Mouse (Mus musculus): ENCODE measurements around the gene Gamt. TPM values are rescaled to one million over a fixed set of nuclear protein-coding genes. Genes with fewer than 3 reads are reported as not detected.

Gene Gamt
- 18.7 and 21.0 TPM in 2 replicates for polyA plus RNA-seq (2014; fragmentation: Nextera tagmentation; extraction: Ambion mirVana)

DNA sequence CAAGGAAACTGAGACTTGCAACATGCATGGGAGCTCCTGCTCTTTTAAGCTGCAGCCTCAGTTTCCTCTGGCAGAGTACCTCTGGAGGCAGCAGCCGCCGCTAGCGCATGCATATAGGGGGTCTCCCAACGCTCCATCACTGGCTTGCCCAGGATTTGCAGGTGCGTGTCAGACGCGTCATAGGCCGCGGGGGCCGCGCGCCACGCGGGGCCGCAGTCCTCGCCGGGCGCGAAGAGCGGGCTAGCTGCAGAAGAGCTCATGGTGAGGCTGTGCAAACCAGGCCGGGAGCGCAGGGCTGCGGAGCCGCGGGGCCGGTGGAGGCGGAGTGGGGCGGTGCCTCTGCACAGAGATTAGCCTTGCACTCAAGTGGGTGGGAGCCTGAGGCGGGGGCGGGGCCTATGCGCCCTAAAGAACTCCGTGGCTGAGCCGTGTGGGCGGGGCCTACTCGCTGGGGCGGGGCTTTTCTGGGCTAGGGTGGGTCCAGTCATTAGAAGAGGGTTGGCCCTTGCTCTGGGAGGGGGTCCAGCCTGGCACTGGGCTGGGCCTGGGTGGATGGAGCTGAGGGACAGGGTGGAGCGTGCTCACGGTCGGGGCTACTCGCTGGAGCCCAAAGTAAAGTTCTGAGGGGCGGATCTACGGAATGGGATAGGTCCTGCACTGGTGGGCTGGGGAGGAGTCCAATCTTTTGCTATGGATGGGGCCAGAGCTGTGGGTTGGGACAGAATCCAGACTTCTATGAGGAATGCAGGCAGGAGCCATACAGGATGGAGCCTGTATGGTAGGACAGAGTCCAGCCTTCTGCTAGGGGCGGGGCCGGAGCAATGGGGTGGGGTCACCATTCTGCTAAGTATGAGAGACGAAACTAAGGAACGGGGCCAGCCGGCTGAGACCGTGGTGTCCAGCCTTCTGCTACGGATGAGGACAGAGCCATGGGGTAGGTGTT is at the start of gene Gamt, which contains the start of gene Dazap1:
Gene Gamt, minus strand, starts transcription at position 371 of the 943 bp plus-strand sequence.
Gene Dazap1, plus strand, starts transcription at position 845 of the 943 bp plus-strand sequence.
- DNase-seq (ENCODE audit: low spot score) = peak; percentile 96
- H3K27me3 ChIP-seq (replicated peaks; ENCODE audit: control insufficient read depth, insufficient read depth, low read length) = no peaks in the 10 kb centered on the region
- H3K9me3 ChIP-seq (replicated peaks; ENCODE audit: control insufficient read depth, low read length) = no peaks in the 10 kb centered on the region
- peaks cover 26% of the 10 kb centered on the region for H3K4me1 ChIP-seq (ENCODE audit: control insufficient read depth, insufficient read depth, low read length)
- H3K27ac ChIP-seq (ENCODE audit: low read depth, low read length) = peak within 1 kb of the TSS; percentile 87
- peak within 1 kb of the TSS; percentile 76 for H3K4me2 ChIP-seq (ENCODE audit: low read length)
- H3K36me3 ChIP-seq (ENCODE audit: control insufficient read depth, insufficient read depth, low read length) = peaks cover 32% of the 10 kb centered on the region
- ATAC-seq = peak; percentile 80
- peak within 1 kb of the TSS; percentile 36 for H3K4me3 ChIP-seq (ENCODE audit: low read depth, low read length)
- WGBS = under 1% methylated on average over 49 of the region's 49 CpGs
- H3K9ac ChIP-seq (ENCODE audit: low read length) = peak within 1 kb of the TSS; percentile 68

DNA sequence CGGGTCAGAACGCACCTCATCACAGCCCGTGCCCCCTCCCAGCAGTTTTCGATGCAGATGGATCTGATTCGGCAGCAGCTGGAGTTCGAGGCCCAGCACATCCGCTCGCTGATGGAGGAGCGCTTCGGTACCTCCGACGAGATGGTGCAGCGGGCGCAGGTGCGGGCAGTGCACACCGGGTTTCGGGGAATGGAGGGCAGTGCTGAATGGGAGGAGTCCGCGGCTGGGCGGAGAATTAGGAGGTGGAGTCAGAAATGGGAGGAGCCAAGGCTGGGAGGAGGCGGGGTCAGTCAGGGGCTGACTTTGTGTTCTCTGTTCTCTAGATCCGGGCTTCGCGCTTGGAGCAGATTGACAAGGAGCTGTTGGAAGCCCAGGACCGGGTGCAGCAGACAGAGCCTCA is 44.0 kb upstream of the Gamt start:
- Histone ChIP-seq H3K9ac (ENCODE audit: low read length) (no peak overlapping the region), H3K36me3 (ENCODE audit: control insufficient read depth, insufficient read depth, low read length) (peaks cover 83% of the 10 kb centered on the region), H3K4me1 (ENCODE audit: control insufficient read depth, insufficient read depth, low read length) (peaks cover 20% of the 10 kb centered on the region), H3K4me3 (ENCODE audit: low read depth, low read length) (peak overlapping the region; percentile 4; the same call in 1 of the 2 replicates), H3K27me3 (replicated peaks; ENCODE audit: control insufficient read depth, insufficient read depth, low read length) (no peaks in the 10 kb centered on the region), H3K9me3 (replicated peaks; ENCODE audit: control insufficient read depth, low read length) (no peaks in the 10 kb centered on the region), H3K4me2 (ENCODE audit: low read length) (peak overlapping the region; percentile 1; the same call in 1 of the 2 replicates), H3K27ac (ENCODE audit: low read depth, low read length) (no peak overlapping the region)
- ATAC-seq (no peak), DNase-seq (ENCODE audit: low spot score) (no peak)
- 33% methylated on average over 25 of the region's 25 CpGs for WGBS

DNA sequence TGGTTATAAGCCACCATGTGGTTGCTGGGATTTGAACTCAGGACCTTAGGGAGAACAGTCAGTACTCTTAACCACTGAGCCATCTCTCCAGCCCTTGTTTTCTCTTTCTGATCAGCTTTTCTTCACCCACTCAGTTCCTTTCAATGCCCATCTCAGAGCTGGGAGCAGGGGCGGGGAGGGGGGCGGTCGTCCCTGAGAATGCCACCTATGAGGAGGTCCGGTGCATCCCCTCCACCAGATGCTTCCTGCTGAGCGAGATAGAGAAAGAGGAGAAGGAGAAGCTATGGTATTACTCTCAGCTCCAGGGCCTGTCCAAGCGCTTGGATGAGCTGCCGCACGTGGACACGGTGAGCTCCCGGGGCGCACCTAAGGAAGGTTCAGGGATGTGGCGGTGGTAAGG is 43.6 kb upstream of the Gamt start:
- no peak for DNase-seq (ENCODE audit: low spot score)
- no peaks in the 10 kb centered on the region for H3K9me3 ChIP-seq (replicated peaks; ENCODE audit: control insufficient read depth, low read length)
- peak overlapping the region; percentile 4; the same call in 1 of the 2 replicates for H3K4me3 ChIP-seq (ENCODE audit: low read depth, low read length)
- peak overlapping the region; percentile 1; the same call in 1 of the 2 replicates for H3K4me2 ChIP-seq (ENCODE audit: low read length)
- no peak overlapping the region for H3K9ac ChIP-seq (ENCODE audit: low read length)
- H3K27ac ChIP-seq (ENCODE audit: low read depth, low read length) = no peak overlapping the region
- no peak for ATAC-seq
- WGBS = 36% methylated on average over 12 of the region's 12 CpGs
- peaks cover 79% of the 10 kb centered on the region for H3K36me3 ChIP-seq (ENCODE audit: control insufficient read depth, insufficient read depth, low read length)
- H3K4me1 ChIP-seq (ENCODE audit: control insufficient read depth, insufficient read depth, low read length) = peaks cover 20% of the 10 kb centered on the region
- H3K27me3 ChIP-seq (replicated peaks; ENCODE audit: control insufficient read depth, insufficient read depth, low read length) = no peaks in the 10 kb centered on the region

DNA sequence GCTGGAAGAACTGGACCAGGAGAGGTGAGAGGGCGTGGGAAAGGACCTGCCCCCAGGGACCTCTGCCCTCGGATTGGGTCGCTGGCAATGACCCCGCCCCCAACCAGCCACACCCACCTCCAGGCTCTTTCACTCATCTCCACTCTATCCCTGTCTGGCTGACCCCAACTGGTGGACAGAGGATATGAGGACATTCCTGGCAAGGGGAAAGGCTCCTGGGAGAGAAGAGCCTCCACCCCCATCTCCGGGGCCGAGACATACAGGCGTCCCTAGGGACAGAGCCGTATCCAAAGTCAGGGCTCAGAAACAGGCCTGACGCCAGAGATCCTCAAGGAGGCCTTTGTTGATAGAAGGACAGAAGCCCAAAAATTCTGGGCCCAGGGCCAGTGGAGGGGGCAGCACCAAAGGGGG is 41.7 kb upstream of the Gamt start:
- peaks cover 29% of the 10 kb centered on the region for H3K4me1 ChIP-seq (ENCODE audit: control insufficient read depth, insufficient read depth, low read length)
- peak; percentile 52 for DNase-seq (ENCODE audit: low spot score)
- H3K27me3 ChIP-seq (replicated peaks; ENCODE audit: control insufficient read depth, insufficient read depth, low read length) = no peaks in the 10 kb centered on the region
- H3K9me3 ChIP-seq (replicated peaks; ENCODE audit: control insufficient read depth, low read length) = no peaks in the 10 kb centered on the region
- H3K36me3 ChIP-seq (ENCODE audit: control insufficient read depth, insufficient read depth, low read length) = peaks cover 59% of the 10 kb centered on the region
- ATAC-seq = no peak
- peak overlapping the region; percentile 98; the same call in 1 of the 2 replicates for H3K27ac ChIP-seq (ENCODE audit: low read depth, low read length)
- H3K4me3 ChIP-seq (ENCODE audit: low read depth, low read length) = peak overlapping the region; percentile 74
- peak overlapping the region; percentile 75 for H3K4me2 ChIP-seq (ENCODE audit: low read length)
- WGBS = 30% methylated on average over 9 of the region's 9 CpGs
- peak overlapping the region; percentile 99 for H3K9ac ChIP-seq (ENCODE audit: low read length)

DNA sequence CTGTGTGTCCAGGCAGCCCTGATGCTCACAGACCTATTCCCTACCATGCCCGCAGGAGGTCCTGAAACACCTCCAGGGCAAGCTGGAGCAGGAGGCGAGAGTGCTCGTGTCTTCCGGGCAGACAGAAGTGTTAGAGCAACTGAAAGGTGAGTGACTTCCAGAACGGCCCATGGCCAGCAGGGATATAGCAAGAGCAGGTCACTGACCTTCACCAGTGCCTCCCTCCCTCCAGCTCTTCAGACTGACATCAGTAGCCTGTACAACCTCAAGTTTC is 41.2 kb upstream of the Gamt start:
- Histone ChIP-seq H3K27me3 (replicated peaks; ENCODE audit: control insufficient read depth, insufficient read depth, low read length) (no peaks in the 10 kb centered on the region), H3K9ac (ENCODE audit: low read length) (peak overlapping the region; percentile 99), H3K4me2 (ENCODE audit: low read length) (peak overlapping the region; percentile 75), H3K9me3 (replicated peaks; ENCODE audit: control insufficient read depth, low read length) (no peaks in the 10 kb centered on the region), H3K36me3 (ENCODE audit: control insufficient read depth, insufficient read depth, low read length) (peaks cover 55% of the 10 kb centered on the region), H3K4me3 (ENCODE audit: low read depth, low read length) (peak overlapping the region; percentile 74), H3K27ac (ENCODE audit: low read depth, low read length) (peak overlapping the region; percentile 98), H3K4me1 (ENCODE audit: control insufficient read depth, insufficient read depth, low read length) (peaks cover 33% of the 10 kb centered on the region)
- ATAC-seq (no peak), DNase-seq (ENCODE audit: low spot score) (no peak)
- WGBS = 72% methylated on average over 5 of the region's 5 CpGs

DNA sequence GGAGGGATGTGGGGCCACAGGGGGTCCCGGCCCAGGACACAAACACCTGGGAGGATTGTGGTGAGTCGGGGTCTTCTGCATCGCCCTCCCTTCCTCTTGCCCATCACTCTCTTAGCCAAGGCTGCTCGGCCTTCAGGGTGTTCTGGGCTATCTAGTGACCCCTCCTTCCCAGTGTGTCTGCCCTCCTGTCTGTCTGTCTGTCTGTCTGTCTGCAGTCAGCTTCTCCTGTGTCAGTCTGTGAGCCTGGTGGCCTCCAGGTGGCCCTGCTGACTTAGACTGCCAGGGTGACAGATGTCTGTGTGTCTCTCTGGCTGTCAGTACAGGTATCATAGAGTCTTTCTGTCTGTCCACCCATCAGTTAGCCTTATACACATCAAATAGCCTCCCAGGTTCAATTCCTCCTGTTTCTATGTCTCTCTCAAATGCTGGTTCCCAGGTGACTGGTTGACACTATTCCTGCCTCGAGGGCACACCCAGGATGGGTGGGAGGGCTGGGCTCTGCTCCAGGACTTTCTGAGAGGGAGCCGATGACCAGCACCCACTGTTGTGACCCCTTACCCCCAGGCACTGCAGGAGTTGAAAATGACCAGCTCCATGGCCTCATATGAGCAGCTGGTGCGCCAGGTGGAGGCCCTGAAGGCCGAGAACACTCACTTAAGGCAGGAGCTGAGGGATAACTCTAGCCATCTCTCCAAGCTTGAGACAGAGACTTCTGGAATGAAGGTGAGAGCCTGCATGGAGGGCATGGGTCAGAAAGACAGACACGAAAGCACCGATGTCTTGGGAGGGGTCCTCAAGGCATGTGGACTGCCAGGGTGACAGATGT is 40.7 kb upstream of the Gamt start:
- Histone ChIP-seq H3K9me3 (replicated peaks; ENCODE audit: control insufficient read depth, low read length) (no peaks in the 10 kb centered on the region), H3K4me3 (ENCODE audit: low read depth, low read length) (peak overlapping the region; percentile 74), H3K27me3 (replicated peaks; ENCODE audit: control insufficient read depth, insufficient read depth, low read length) (no peaks in the 10 kb centered on the region), H3K4me1 (ENCODE audit: control insufficient read depth, insufficient read depth, low read length) (peaks cover 39% of the 10 kb centered on the region), H3K4me2 (ENCODE audit: low read length) (peak overlapping the region; percentile 75), H3K27ac (ENCODE audit: low read depth, low read length) (peak overlapping the region; percentile 98), H3K9ac (ENCODE audit: low read length) (peak overlapping the region; percentile 99), H3K36me3 (ENCODE audit: control insufficient read depth, insufficient read depth, low read length) (peaks cover 49% of the 10 kb centered on the region)
- ATAC-seq (no peak), DNase-seq (ENCODE audit: low spot score) (no peak)
- 71% methylated on average over 10 of the region's 10 CpGs for WGBS

DNA sequence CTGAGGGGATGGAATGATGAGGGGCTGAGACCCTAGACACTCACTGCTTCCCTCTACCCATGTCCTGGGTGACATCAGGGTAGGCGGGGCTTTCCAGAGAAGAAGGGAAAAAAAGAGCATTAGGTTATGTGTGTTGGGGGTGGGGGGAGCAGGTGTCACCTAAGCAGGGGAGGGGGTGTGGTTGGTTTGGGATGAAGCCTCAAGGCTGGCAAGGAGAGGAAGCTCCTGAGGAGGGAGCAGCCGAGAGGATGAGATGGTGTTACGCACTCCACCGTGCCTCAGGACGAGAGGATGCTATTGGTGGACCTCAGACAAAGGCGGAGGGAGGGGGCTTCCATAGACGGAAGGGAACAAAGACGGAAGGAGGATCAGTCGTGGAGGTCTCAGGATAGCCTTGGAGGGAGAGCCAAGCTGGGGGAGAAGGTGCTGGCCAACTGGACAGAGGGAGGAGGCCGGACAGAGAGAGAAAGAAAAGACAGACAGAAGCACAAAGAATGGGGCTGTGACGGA is 39.9 kb upstream of the Gamt start:
- Histone ChIP-seq H3K27me3 (replicated peaks; ENCODE audit: control insufficient read depth, insufficient read depth, low read length) (no peaks in the 10 kb centered on the region), H3K9me3 (replicated peaks; ENCODE audit: control insufficient read depth, low read length) (no peaks in the 10 kb centered on the region), H3K4me1 (ENCODE audit: control insufficient read depth, insufficient read depth, low read length) (peaks cover 41% of the 10 kb centered on the region), H3K9ac (ENCODE audit: low read length) (peak overlapping the region; percentile 99), H3K4me2 (ENCODE audit: low read length) (peak overlapping the region; percentile 75), H3K36me3 (ENCODE audit: control insufficient read depth, insufficient read depth, low read length) (peaks cover 42% of the 10 kb centered on the region), H3K4me3 (ENCODE audit: low read depth, low read length) (peak overlapping the region; percentile 74), H3K27ac (ENCODE audit: low read depth, low read length) (peak overlapping the region; percentile 98)
- peak; percentile 95 for DNase-seq (ENCODE audit: low spot score)
- peak; percentile 76 for ATAC-seq
- 5% methylated on average over 11 of the region's 11 CpGs for WGBS

DNA sequence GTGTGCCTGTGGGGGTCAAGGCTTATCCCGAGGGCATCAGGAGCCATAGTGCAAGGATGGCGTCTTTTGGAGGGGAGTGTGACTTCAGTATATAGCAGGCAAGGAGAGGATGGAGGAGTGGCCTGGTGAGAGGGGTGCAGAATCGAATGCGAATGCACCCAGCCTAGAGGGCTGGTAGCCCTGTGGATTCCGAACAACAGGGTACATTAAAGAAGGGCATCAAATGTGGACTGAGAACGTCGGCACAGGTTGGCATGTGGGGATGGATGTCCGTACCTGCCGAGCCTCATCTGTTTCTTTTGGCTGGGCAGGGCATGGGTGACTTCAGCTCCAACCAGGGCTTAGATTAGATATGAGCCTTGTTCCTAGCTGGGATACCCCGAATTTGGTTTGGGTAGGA is 39.0 kb upstream of the Gamt start:
- Histone ChIP-seq H3K27me3 (replicated peaks; ENCODE audit: control insufficient read depth, insufficient read depth, low read length) (no peaks in the 10 kb centered on the region), H3K9me3 (replicated peaks; ENCODE audit: control insufficient read depth, low read length) (no peaks in the 10 kb centered on the region), H3K27ac (ENCODE audit: low read depth, low read length) (peak overlapping the region; percentile 98), H3K36me3 (ENCODE audit: control insufficient read depth, insufficient read depth, low read length) (peaks cover 37% of the 10 kb centered on the region), H3K4me3 (ENCODE audit: low read depth, low read length) (peak overlapping the region; percentile 74), H3K4me1 (ENCODE audit: control insufficient read depth, insufficient read depth, low read length) (peaks cover 44% of the 10 kb centered on the region), H3K4me2 (ENCODE audit: low read length) (peak overlapping the region; percentile 75), H3K9ac (ENCODE audit: low read length) (peak overlapping the region; percentile 99)
- WGBS = 41% methylated on average over 10 of the region's 10 CpGs
- ATAC-seq (no peak), DNase-seq (ENCODE audit: low spot score) (no peak)

All from forebrain, embryonic 14.5 days (tissue).